Mouse (Mus musculus): Measurements from ENCODE around the gene Dcakd. TPM values are rescaled to one million over a fixed set of nuclear protein-coding genes. Genes with fewer than 3 reads are reported as not detected.

The Dcakd gene
- polyA plus RNA-seq (2016; fragmentation: Nextera tagmentation; extraction: Ambion mirVana) = 163 and 174 TPM in 2 replicates

DNA sequence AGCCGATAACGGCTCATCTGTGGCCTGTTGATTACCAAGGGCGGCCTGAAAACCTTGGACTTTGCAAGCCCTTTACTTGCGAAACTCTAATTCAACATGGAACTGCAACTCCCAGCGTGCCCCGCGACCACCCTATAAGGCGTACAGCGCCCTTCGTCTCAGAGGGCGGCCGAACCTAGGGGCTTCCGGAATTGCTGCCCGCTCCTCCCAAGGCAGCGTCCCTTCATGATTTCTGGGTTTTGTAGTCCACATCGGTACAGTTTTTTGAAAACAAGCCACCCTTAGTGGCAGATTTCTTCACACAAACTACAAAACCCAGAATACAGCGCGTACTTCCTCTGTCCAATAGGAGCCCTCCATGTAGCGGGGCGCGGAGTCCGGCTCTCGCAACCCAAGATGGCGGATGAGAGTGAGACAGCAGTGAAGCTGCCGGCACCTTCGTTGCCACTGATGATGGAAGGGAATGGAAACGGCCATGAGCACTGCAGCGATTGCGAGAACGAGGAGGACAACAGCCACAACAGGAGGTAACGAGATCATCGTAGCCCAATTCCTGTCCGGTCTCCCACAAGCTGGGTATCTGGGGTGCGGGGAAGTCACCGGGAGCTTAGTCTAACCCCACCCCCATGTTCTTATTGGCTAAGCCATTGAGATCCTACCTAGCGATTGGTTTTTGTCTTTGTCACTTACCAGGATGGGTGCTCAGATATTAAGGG is at the start of gene Dcakd, which contains the start of gene Nmt1:
Gene Dcakd (minus strand): TSS at position 158 of the 716 bp plus-strand sequence.
Gene Nmt1 (plus strand): TSS at position 15 of the 716 bp plus-strand sequence.
- peak; percentile 99 for ATAC-seq (ENCODE audit: low FRiP score, low read depth)
- H3K4me1 ChIP-seq = peaks cover 23% of the 10 kb centered on the region
- H3K27ac ChIP-seq (replicated peaks) = peak within 1 kb of the TSS; percentile 64

DNA sequence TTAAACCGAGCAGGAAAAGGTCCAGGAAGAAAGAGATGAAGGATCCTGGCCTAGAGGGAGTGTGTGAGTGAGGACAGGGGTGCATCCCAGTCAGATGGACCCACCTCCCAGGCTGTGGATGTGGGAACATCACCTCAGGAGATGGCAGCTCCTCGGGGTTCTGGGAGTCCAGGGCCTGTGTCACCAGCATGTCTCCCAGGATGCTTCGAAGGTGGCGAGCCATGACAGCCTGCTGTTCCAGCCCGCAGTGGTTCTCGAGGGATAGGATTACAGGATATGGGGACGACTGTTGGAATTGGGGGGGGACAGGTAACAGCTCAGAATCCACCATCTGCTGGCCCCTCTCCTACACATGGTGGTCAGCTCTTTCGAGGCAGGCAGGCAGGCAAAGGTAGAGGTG is 48.4 kb upstream of the Dcakd start:
- no peak overlapping the region for H3K27ac ChIP-seq (replicated peaks)
- peaks cover 32% of the 10 kb centered on the region for H3K27me3 ChIP-seq
- no peak overlapping the region for H3K4me3 ChIP-seq
- H3K9ac ChIP-seq (replicated peaks) = no peak overlapping the region
- no peak overlapping the region for H3K4me2 ChIP-seq (replicated peaks)
- H3K9me3 ChIP-seq = no peaks in the 10 kb centered on the region
- peaks cover 17% of the 10 kb centered on the region for H3K4me1 ChIP-seq
- H3K36me3 ChIP-seq = no peaks in the 10 kb centered on the region
- WGBS = 88% methylated on average over 8 of the region's 8 CpGs
- no peak for ATAC-seq (ENCODE audit: low FRiP score, low read depth)

More for the DNA sequence above, at the start of gene Dcakd, which contains the start of gene Nmt1:
- Histone ChIP-seq H3K9ac (replicated peaks) (peak within 1 kb of the TSS; percentile 63), H3K4me2 (replicated peaks) (peak within 1 kb of the TSS; percentile 74), H3K36me3 (peaks cover 18% of the 10 kb centered on the region), H3K4me3 (peak within 1 kb of the TSS; percentile 74), H3K27me3 (no peaks in the 10 kb centered on the region), H3K9me3 (no peaks in the 10 kb centered on the region)
- 0% methylated on average over 36 of the region's 36 CpGs for WGBS

DNA sequence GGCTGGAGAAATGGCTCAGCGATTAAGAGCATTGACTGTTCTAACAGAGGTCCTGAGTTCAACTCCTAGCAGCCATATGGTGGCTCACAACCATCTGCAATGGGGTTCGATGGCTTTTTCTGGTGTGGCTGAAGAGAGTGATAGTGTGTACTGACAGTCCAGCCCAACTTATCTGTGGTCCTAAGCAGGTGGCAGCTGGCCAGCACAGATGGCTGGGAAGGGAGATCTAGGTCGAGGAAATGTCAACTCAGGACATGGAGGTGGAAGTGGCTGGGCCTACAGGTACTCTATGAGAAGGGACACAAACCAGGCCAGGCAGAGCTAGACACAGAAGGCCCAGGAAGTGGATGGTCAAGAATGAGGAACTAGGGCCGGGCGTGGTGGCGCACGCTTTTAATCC is 47.9 kb upstream of the Dcakd start:
- peaks cover 26% of the 10 kb centered on the region for H3K27me3 ChIP-seq
- no peak for ATAC-seq (ENCODE audit: low FRiP score, low read depth)
- no peak overlapping the region for H3K4me2 ChIP-seq (replicated peaks)
- no peak overlapping the region for H3K9ac ChIP-seq (replicated peaks)
- H3K4me3 ChIP-seq = no peak overlapping the region
- WGBS = 95% methylated on average over 7 of the region's 7 CpGs
- H3K27ac ChIP-seq (replicated peaks) = no peak overlapping the region
- H3K9me3 ChIP-seq = no peaks in the 10 kb centered on the region
- no peaks in the 10 kb centered on the region for H3K36me3 ChIP-seq
- H3K4me1 ChIP-seq = peaks cover 17% of the 10 kb centered on the region

DNA sequence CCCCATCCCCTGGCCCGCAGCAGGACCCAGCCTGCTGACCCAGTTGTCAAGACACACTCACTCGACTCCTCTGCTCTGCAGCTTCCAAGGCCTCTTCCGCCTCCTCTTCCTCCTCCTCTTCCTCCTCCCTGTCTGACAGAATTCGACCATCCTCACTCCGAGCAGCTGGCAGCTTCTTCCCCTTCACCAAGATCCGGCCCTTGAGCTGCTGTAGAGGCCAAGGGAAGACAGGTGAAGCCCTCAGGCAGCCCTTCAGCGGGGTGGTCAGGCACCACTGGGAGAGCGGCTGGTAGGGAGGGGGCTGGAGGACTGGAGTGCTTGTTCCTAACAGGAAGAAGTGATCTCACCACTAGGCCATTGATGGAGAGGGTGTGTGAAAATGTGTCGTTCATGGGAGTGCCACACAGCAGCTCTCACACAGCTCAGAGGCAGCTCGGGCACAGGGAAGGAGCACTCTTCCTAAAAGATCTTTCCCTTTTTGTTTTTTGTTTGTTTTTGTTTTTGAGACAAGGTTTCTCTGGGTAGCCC is 46.7 kb upstream of the Dcakd start:
- no peak for ATAC-seq (ENCODE audit: low FRiP score, low read depth)
- Histone ChIP-seq H3K4me2 (replicated peaks) (no peak overlapping the region), H3K4me1 (peaks cover 5% of the 10 kb centered on the region; the same call in 1 of the 2 replicates), H3K27me3 (peaks cover 15% of the 10 kb centered on the region), H3K4me3 (no peak overlapping the region), H3K9ac (replicated peaks) (no peak overlapping the region), H3K36me3 (peaks cover 10% of the 10 kb centered on the region; the same call in 1 of the 2 replicates), H3K27ac (replicated peaks) (no peak overlapping the region), H3K9me3 (no peaks in the 10 kb centered on the region)
- 28% methylated on average over 10 of the region's 10 CpGs for WGBS

DNA sequence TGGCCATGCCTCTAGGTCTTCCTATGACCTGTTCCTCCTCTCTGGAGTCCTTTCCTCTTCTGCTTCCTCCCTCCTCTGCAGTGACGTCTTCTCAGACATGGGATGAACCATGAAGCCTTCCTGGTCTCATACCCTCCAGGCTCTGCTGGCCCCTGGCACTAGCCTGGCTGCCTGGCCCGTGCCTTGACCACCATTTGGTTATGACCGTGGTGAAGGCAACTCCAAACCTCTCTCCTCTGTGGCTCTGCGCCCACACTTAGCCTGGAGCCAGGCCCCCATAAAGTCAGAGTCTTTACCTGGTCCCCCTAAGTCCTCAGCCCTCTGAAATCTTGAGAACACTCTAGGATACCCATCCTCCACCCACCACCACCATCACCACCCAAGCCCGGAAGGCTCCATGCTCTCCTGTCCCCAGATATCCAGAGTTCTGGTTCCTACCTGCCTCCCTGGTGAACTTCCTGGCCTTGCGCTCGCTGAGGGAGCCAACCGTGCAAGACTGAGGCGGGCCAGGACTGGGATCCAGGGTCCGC is 46.1 kb upstream of the Dcakd start:
- Histone ChIP-seq H3K4me1 (peaks cover 5% of the 10 kb centered on the region; the same call in 1 of the 2 replicates), H3K4me3 (no peak overlapping the region), H3K36me3 (peaks cover 17% of the 10 kb centered on the region), H3K9me3 (no peaks in the 10 kb centered on the region), H3K27me3 (peaks cover 8% of the 10 kb centered on the region), H3K9ac (replicated peaks) (no peak overlapping the region), H3K27ac (replicated peaks) (no peak overlapping the region), H3K4me2 (replicated peaks) (no peak overlapping the region)
- no peak for ATAC-seq (ENCODE audit: low FRiP score, low read depth)
- 51% methylated on average over 10 of the region's 10 CpGs for WGBS

DNA sequence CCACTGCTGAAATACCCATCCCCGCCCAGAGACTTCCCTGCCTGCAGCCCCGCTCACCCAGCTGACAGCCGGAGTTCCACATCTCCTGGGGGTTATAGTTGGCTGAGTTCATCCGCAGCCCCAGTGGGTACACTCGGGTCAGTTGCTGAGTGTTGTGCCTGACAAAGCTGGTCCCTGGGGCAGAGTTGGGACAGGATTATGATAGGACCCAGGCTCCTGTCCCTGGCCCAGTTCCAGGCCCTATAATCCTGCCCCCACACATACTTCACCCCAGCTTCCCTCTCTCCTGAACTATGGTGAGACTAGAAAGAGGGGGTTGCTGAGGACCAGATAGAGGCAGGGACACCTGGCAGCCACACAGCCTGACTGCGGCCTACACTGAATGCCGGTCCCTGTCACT is 45.5 kb upstream of the Dcakd start:
- peaks cover 3% of the 10 kb centered on the region for H3K27me3 ChIP-seq
- H3K9ac ChIP-seq (replicated peaks) = no peak overlapping the region
- H3K9me3 ChIP-seq = no peaks in the 10 kb centered on the region
- no peak overlapping the region for H3K4me3 ChIP-seq
- H3K36me3 ChIP-seq = peaks cover 22% of the 10 kb centered on the region
- H3K4me2 ChIP-seq (replicated peaks) = no peak overlapping the region
- H3K4me1 ChIP-seq = peaks cover 5% of the 10 kb centered on the region; the same call in 1 of the 2 replicates
- no peak overlapping the region for H3K27ac ChIP-seq (replicated peaks)
- ATAC-seq (ENCODE audit: low FRiP score, low read depth) = no peak
- 91% methylated on average over 7 of the region's 7 CpGs for WGBS

DNA sequence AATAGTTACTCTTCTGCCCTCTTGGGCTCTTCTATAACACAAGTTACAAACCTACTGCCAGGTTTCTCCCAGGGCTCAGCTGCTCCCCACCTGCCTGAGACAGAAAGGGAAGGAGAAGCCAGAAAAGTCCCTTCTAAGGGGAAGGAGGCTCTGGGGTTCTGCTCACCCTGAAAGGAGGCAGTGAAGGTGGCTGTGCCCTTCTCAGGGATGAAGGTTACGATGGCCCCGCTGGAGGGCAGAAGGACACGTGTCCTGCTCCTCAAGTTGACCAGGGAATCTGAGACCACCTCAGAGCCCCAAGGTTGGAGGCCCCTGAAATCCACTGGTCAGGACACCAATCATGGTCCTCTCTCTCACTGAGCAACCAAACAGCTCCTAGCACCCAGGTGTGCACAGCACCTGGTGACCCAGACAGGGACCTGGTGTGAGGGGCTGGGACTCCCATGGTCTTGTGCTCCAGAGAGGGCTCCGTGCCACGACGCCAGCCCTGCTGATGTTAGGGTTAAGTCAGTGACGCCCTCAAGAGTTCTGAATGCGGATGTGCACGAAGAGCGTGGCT is 42.3 kb upstream of the Dcakd start:
- Histone ChIP-seq H3K4me1 (peaks cover 5% of the 10 kb centered on the region; the same call in 1 of the 2 replicates), H3K27me3 (no peaks in the 10 kb centered on the region), H3K4me3 (no peak overlapping the region), H3K9me3 (no peaks in the 10 kb centered on the region), H3K4me2 (replicated peaks) (no peak overlapping the region), H3K9ac (replicated peaks) (no peak overlapping the region), H3K27ac (replicated peaks) (no peak overlapping the region), H3K36me3 (peaks cover 55% of the 10 kb centered on the region)
- no peak for ATAC-seq (ENCODE audit: low FRiP score, low read depth)
- WGBS = 92% methylated on average over 10 of the region's 10 CpGs

DNA sequence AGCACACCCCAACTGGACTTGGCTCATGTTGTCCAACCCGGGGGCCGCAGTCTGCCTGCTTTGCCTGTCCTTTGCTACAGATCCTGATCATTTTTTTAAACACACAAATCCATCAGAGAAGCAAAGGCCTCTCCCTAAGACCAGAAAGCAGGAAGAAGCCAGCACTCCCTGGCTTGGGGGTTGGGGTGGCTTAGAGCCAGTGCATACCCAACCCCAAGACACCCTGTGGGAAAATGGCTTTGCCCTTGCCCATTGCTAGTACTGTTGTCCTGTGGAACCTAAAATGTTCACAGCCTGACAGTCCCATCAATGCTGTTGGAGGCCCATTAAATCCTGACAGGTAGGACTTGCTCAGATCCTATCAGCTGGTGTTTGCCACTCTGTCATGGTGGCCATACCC is 41.6 kb upstream of the Dcakd start:
- H3K4me1 ChIP-seq = peaks cover 5% of the 10 kb centered on the region; the same call in 1 of the 2 replicates
- 98% methylated on average over 2 of the region's 2 CpGs for WGBS
- H3K4me2 ChIP-seq (replicated peaks) = no peak overlapping the region
- no peak overlapping the region for H3K9ac ChIP-seq (replicated peaks)
- H3K4me3 ChIP-seq = no peak overlapping the region
- no peaks in the 10 kb centered on the region for H3K27me3 ChIP-seq
- no peak overlapping the region for H3K27ac ChIP-seq (replicated peaks)
- ATAC-seq (ENCODE audit: low FRiP score, low read depth) = no peak
- no peaks in the 10 kb centered on the region for H3K9me3 ChIP-seq
- H3K36me3 ChIP-seq = peaks cover 60% of the 10 kb centered on the region

DNA sequence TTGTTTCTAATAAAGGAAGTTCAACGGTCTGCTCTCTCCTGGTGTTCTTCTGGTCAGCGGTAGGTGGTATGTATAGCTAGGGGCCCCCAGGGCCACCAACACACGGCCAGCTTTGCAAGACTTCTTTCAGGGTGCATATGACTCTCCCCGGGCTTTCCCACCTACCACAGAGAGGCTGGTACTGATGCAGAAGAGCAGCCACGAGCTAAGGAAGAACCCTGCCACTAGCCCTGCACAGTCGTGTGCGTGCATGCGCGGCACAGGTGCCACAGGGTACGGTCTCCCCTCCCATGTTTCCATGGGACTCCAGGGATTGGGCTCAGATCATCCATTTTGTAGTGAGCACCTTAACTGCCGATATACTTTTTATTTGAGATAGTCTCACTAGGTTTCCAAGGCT is 40.8 kb upstream of the Dcakd start:
- Histone ChIP-seq H3K4me3 (no peak overlapping the region), H3K4me2 (replicated peaks) (no peak overlapping the region), H3K27me3 (no peaks in the 10 kb centered on the region), H3K9me3 (no peaks in the 10 kb centered on the region), H3K4me1 (no peaks in the 10 kb centered on the region), H3K27ac (replicated peaks) (no peak overlapping the region), H3K36me3 (peaks cover 68% of the 10 kb centered on the region), H3K9ac (replicated peaks) (no peak overlapping the region)
- ATAC-seq (ENCODE audit: low FRiP score, low read depth) = no peak
- 93% methylated on average over 11 of the region's 11 CpGs for WGBS

DNA sequence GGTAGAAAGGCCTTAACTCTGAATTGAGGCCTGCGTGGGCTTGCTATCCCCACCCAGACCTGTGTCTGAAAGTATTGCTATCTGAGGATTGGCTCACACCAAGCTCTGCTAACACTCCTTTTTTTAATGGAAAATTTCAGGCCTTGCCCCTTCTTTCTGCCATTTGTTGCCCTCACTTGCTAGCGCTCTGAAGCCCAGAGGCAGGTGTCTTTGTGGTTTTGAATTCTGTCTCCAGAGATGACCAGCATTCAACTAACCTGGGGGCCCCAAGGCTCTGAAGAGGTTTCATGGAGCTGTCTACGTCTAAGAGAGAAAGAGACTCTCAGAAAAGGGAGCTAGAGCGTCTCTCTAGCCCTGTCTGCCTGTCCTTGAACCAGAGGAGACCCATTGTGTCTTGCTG is 40.1 kb upstream of the Dcakd start:
- no peak for ATAC-seq (ENCODE audit: low FRiP score, low read depth)
- Histone ChIP-seq H3K9ac (replicated peaks) (no peak overlapping the region), H3K27me3 (no peaks in the 10 kb centered on the region), H3K9me3 (no peaks in the 10 kb centered on the region), H3K4me1 (no peaks in the 10 kb centered on the region), H3K36me3 (peaks cover 74% of the 10 kb centered on the region), H3K4me2 (replicated peaks) (no peak overlapping the region), H3K27ac (replicated peaks) (no peak overlapping the region), H3K4me3 (no peak overlapping the region)
- WGBS = 98% methylated on average over 4 of the region's 4 CpGs

DNA sequence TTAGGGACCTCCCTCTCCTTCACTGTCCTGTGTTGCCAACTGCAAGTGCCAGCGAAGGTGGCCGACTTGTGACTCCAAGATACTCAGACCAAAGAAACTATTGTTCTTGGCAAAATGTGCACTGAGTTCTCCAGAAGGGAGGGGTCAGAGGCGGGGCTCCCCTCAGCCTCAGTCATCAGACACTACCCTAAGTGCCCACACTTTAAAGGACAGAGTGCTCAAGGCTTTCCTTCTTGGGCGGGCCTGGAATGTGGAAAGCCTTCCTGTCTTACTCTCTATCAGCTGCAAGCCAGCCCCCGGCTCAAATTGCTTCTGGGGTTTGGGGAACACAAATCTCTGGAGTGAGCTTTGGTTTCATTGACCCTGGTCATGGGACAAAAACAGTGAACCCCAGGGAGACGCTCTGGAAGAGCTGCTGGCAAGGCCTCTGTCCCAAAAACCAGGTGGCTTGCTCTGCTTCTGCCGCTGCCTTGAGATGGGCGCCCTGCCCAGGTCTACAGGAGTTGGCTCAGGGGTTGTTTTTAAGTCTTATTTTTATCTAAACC is 39.4 kb upstream of the Dcakd start:
- no peak overlapping the region for H3K4me2 ChIP-seq (replicated peaks)
- H3K9me3 ChIP-seq = no peaks in the 10 kb centered on the region
- H3K27me3 ChIP-seq = no peaks in the 10 kb centered on the region
- ATAC-seq (ENCODE audit: low FRiP score, low read depth) = no peak
- no peak overlapping the region for H3K4me3 ChIP-seq
- WGBS = 86% methylated on average over 8 of the region's 8 CpGs
- no peaks in the 10 kb centered on the region for H3K4me1 ChIP-seq
- peaks cover 80% of the 10 kb centered on the region for H3K36me3 ChIP-seq
- no peak overlapping the region for H3K27ac ChIP-seq (replicated peaks)
- H3K9ac ChIP-seq (replicated peaks) = no peak overlapping the region

DNA sequence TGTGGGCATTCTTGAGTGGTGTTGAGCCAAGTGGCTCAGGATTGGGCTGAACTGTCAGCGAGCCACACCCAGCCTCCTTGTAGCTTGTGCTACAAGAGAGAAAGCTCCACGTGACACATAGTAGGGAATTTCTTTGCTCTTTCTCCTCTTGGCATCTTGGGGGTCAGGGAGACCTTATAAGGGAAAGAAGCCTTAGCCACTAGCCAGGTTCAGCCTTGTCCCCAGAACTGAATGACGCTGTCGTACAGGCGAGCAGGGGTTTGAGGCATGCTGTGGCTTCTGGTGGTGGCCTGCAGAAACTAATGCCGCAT is 38.9 kb upstream of the Dcakd start:
- no peak overlapping the region for H3K4me3 ChIP-seq
- ATAC-seq (ENCODE audit: low FRiP score, low read depth) = no peak
- no peak overlapping the region for H3K27ac ChIP-seq (replicated peaks)
- no peaks in the 10 kb centered on the region for H3K9me3 ChIP-seq
- no peak overlapping the region for H3K4me2 ChIP-seq (replicated peaks)
- peaks cover 84% of the 10 kb centered on the region for H3K36me3 ChIP-seq
- no peak overlapping the region for H3K9ac ChIP-seq (replicated peaks)
- no peaks in the 10 kb centered on the region for H3K4me1 ChIP-seq
- no peaks in the 10 kb centered on the region for H3K27me3 ChIP-seq
- WGBS = 93% methylated on average over 6 of the region's 6 CpGs
